Mouse (Mus musculus) Patski (cell line): ENCODE measurements at regions not wholly inside any gene's neighbourhood (a gene's known extent, or its start where the extent isn't known, plus 50 kb on each side); places are given as distances from the start of the nearest gene placed in this dataset.

Source experiments
- ATAC-seq: fragments of 100-300 bp; one replicate; pipeline ENCODE4 v1.8.0; 2021
- CTCF ChIA-PET: fragments of 350-600 bp; sonication (Branson Sonifier 250); formaldehyde crosslinking; loops from one replicate; lab custom pipeline; 2022; ENCODE audit warnings: inconsistent platforms; lab: Charles Lee
- POLR2A ChIA-PET: fragments of 350-600 bp; sonication (Branson Sonifier 250); formaldehyde crosslinking; loops from one replicate; lab custom pipeline; 2022; ENCODE audit warnings: antibody characterized with exemption, inconsistent platforms; lab: Charles Lee
- DNase-seq: peaks from one replicate; pipeline ENCODE4 v3.0.0-alpha.2; 2011; ENCODE audit warnings: low read depth, low spot score
- H3K27me3 ChIP-seq: fragments of 371-371 bp; one replicate; pipeline ENCODE4 v1.5.1; 2021
- CTCF ChIP-seq: fragments of 100-300 bp; IDR thresholded peaks from one replicate; pipeline ENCODE4 v1.5.1; 2021
- in situ Hi-C: fragments of 300-500 bp; cut with MboI; formaldehyde crosslinking; loops from 3 replicates; pipeline ENCODE4 v1.11.1; 2018; ENCODE audit warnings: low pct_unique_long_range_greater_than_20kb, mixed read lengths

- no peak for ATAC-seq
- POLR2A ChIA-PET = interaction anchor here (0.7 kb wide), 1 partner anchor 1027 kb away, joined by 6 read pairs; no protein-coding TSS in a partner anchor
- CTCF ChIA-PET = interaction anchor here (0.6 kb wide), 1 partner anchor 14 kb away, joined by 3 read pairs; no protein-coding TSS in a partner anchor
- in situ Hi-C loops = no loop called here
- no peak for DNase-seq
- no peak for TF ChIP-seq CTCF
- no peaks in the 10 kb centered on the region for H3K27me3 ChIP-seq
Measured at GRCm38 (mm10) chr5:118435556-118435950, 124.9 kb upstream of the Med13l start.

- no peaks in the 10 kb centered on the region for H3K27me3 ChIP-seq
- CTCF ChIA-PET = no interaction called here
- TF ChIP-seq CTCF = no peak
- ATAC-seq (no peak), DNase-seq (no peak)
- in situ Hi-C loops = no loop called here
- POLR2A ChIA-PET = no interaction called here
Measured at GRCm38 (mm10) chr5:118436035-118436434, 124.4 kb upstream of the Med13l start.

- in situ Hi-C loops = no loop called here
- CTCF ChIA-PET = no interaction called here
- POLR2A ChIA-PET = no interaction called here
- H3K27me3 ChIP-seq = no peaks in the 10 kb centered on the region
- TF ChIP-seq CTCF = no peak
- no peak for ATAC-seq
- no peak for DNase-seq
Measured at GRCm38 (mm10) chr5:118436474-118437306, 123.8 kb upstream of the Med13l start.

- no peak for ATAC-seq
- DNase-seq = no peak
- CTCF ChIA-PET = interaction anchor here (0.9 kb wide), 1 partner anchor 16 kb away, joined by 3 read pairs; no protein-coding TSS in a partner anchor
- no peaks in the 10 kb centered on the region for H3K27me3 ChIP-seq
- no peak for TF ChIP-seq CTCF
- in situ Hi-C loops = no loop called here
- POLR2A ChIA-PET = no interaction called here
Measured at GRCm38 (mm10) chr5:118437307-118437610, 123.2 kb upstream of the Med13l start.

GRCm38 (mm10) chr5:118438016-118438415 lies 122.5 kb upstream of the Med13l start:
- in situ Hi-C loops = no loop called here
- no peak for ATAC-seq
- no peaks in the 10 kb centered on the region for H3K27me3 ChIP-seq
- DNase-seq = no peak
- CTCF ChIA-PET = interaction anchor here (0.9 kb wide), 1 partner anchor 15 kb away, joined by 3 read pairs; no protein-coding TSS in a partner anchor
- no peak for TF ChIP-seq CTCF
- POLR2A ChIA-PET = no interaction called here

- ChIA-PET POLR2A (interaction anchor here (1.2 kb wide), 1 partner anchor 20 kb away, joined by 5 read pairs; no protein-coding TSS in a partner anchor), CTCF (interaction anchor here (0.7 to 1.7 kb wide), 3 partner anchors 11 to 12 kb away, joined by 3 to 7 read pairs (median 5); no protein-coding TSS in a partner anchor)
- no peaks in the 10 kb centered on the region for H3K27me3 ChIP-seq
- in situ Hi-C loops = no loop called here
- no peak for TF ChIP-seq CTCF
- DNase-seq = no peak
- ATAC-seq = no peak
Measured at GRCm38 (mm10) chr5:118444538-118445251, 115.8 kb upstream of the Med13l start.

- ChIA-PET CTCF (interaction anchor here (1.6 to 1.7 kb wide), 2 partner anchors 12 to 13 kb away, joined by 5 to 7 read pairs; no protein-coding TSS in a partner anchor), POLR2A (no interaction called here)
- ATAC-seq (no peak), DNase-seq (no peak)
- no peak for TF ChIP-seq CTCF
- no peaks in the 10 kb centered on the region for H3K27me3 ChIP-seq
- in situ Hi-C loops = no loop called here
Measured at GRCm38 (mm10) chr5:118445252-118445987, 115.1 kb upstream of the Med13l start.

GRCm38 (mm10) chr5:118445988-118446280 lies 114.5 kb upstream of the Med13l start:
- DNase-seq = no peak
- no peaks in the 10 kb centered on the region for H3K27me3 ChIP-seq
- no peak for TF ChIP-seq CTCF
- ChIA-PET CTCF (interaction anchor here (1.1 to 1.7 kb wide), 2 partner anchors 11 to 18 kb away, joined by 3 to 7 read pairs; no protein-coding TSS in a partner anchor), POLR2A (interaction anchor here (0.5 kb wide), 1 partner anchor 25 kb away, joined by 4 read pairs; no protein-coding TSS in a partner anchor)
- in situ Hi-C loops = no loop called here
- no peak for ATAC-seq

GRCm38 (mm10) chr5:118446878-118447277 lies 113.6 kb upstream of the Med13l start:
- in situ Hi-C loops = no loop called here
- no peak for ATAC-seq
- DNase-seq = no peak
- POLR2A ChIA-PET = no interaction called here
- no peaks in the 10 kb centered on the region for H3K27me3 ChIP-seq
- CTCF ChIA-PET = interaction anchor here (1.1 kb wide), 1 partner anchor 17 kb away, joined by 3 read pairs; no protein-coding TSS in a partner anchor
- TF ChIP-seq CTCF = no peak

GRCm38 (mm10) chr5:118447366-118447765 lies 113.1 kb upstream of the Med13l start:
- TF ChIP-seq CTCF = no peak
- no peak for ATAC-seq
- ChIA-PET POLR2A (no interaction called here), CTCF (no interaction called here)
- no peaks in the 10 kb centered on the region for H3K27me3 ChIP-seq
- no peak for DNase-seq
- in situ Hi-C loops = no loop called here
